Mouse (Mus musculus): ENCODE data around the gene Spop.

DNA sequence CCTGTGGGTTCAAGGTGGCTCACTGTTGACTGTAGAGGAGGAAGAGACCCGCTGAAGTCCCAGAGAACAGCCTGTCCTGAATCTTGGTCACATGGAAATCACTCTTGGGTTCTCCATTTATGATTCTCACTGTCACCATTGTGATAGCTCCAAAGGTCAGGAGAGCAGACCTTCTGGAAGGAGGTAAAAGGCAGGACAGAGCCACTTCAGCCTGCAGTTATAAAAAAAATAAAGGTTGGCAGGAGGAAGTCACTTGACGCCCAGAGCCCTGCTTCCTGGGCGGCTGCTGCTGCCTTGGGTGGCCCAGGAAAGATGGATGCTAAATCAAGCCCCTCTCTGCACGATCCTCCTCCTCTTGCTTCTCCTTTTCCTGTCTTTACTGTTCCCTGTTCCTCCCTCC, 86.5 kb downstream of the Spop start:
- TF ChIP-seq EP300 (IDR thresholded peaks at IDR 0.05; ENCODE audit: insufficient read depth, low read depth, low read length) (no peak), CTCF (IDR thresholded peaks at IDR 0.05; ENCODE audit: low read depth, low read length) (no peak), POLR2A (IDR thresholded peaks at IDR 0.05; ENCODE audit: insufficient read depth, low read length) (no peak)
